Mouse (Mus musculus) small intestine, adult 2 months (tissue): Measurements from ENCODE around the gene Mb.

Source experiments
- CTCF ChIP-seq: fragments of 200-500 bp; IDR thresholded peaks from 2 replicates; pipeline ENCODE4 v1.5.1; 2012; ENCODE audit warnings: low read depth, mild to moderate bottlenecking, control low read depth, inconsistent platforms, low read length, moderate library complexity, mixed read lengths; ENCODE audit not compliant: insufficient replicate concordance, insufficient read length; ENCODE audit errors: extremely low read depth
- POLR2A ChIP-seq: fragments of 200-500 bp; IDR thresholded peaks from 2 replicates; pipeline ENCODE4 v1.6.1; 2012; ENCODE audit warnings: low read depth, mild to moderate bottlenecking, control low read depth, inconsistent platforms, low read length, moderate library complexity

GRCm38 (mm10) chr15:77097358-77097757 lies 46.9 kb upstream of the Mb start:
- no peak for TF ChIP-seq CTCF
- TF ChIP-seq POLR2A, result no peak
